Mouse (Mus musculus) bone marrow macrophage, adult 2 months (primary cell): Measurements from ENCODE around the gene Txndc9.

ENCODE experiments used
- CTCF ChIP-seq: IDR thresholded peaks from 2 replicates; pipeline ENCODE4 v1.5.1; 2012; ENCODE audit warnings: low read depth, mild to moderate bottlenecking, low read length, moderate library complexity
- POLR2A ChIP-seq: IDR thresholded peaks from 2 replicates; pipeline ENCODE4 v1.6.1; 2012; ENCODE audit warnings: mild to moderate bottlenecking, low read depth, low read length, borderline replicate concordance

DNA sequence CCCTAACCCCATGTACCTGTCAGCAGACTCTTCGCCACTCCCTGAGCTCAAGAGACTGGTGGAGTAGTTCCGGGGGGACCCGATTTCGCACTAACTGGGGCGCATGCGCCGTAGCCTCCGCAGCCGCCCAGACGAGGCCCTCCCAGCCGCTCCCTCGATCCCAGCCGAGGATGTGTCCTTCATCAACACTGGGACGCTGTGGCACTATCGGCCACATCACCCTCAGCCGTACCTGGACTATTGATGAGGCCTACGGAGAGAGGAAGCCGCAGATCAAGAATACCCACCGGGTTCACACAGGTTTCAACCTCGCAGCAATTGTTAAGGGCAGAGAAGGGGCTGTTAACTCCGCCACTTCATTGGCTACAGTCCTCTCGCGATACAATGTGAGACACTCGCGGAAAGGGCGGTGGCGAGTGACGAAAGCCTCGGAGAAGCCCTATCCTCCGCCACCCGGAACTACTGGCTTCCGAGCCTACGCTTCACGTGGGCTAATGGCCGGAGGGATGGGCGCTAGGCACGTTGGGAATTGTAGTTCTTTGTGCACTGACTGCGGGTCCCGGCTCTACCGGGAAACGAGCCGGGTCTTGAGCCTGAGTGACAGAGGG, 712 bp downstream of the Txndc9 start:
- TF ChIP-seq POLR2A (0 out of 2 replicates have a peak, but pooled peaks have one; percentile 15), CTCF (no peak)
